Mouse (Mus musculus): ENCODE measurements at regions not wholly inside any gene's neighbourhood (a gene's known extent, or its start where the extent isn't known, plus 50 kb on each side); places are given as distances from the start of the nearest gene placed in this dataset.

GRCm38 (mm10) chr13:52013182-52013581 lies 166.7 kb downstream of the Gadd45g start:
- TF ChIP-seq CTCF (conservative IDR thresholded peaks at IDR 0.05; ENCODE audit: low read length) (no peak), NANOG (IDR thresholded peaks at IDR 0.05; ENCODE audit: borderline replicate concordance, low read length) (no peak), POU5F1 (IDR thresholded peaks at IDR 0.05; ENCODE audit: borderline replicate concordance, low read length) (no peak)

Measured in E14TG2a.4 (cell line).